Mouse (Mus musculus): ENCODE measurements around the gene Fam135a. TPM values are rescaled to one million over a fixed set of nuclear protein-coding genes. Genes with fewer than 3 reads are reported as not detected.

The Fam135a gene
- polyA plus RNA-seq, 1 experiment = 3.9 TPM

DNA sequence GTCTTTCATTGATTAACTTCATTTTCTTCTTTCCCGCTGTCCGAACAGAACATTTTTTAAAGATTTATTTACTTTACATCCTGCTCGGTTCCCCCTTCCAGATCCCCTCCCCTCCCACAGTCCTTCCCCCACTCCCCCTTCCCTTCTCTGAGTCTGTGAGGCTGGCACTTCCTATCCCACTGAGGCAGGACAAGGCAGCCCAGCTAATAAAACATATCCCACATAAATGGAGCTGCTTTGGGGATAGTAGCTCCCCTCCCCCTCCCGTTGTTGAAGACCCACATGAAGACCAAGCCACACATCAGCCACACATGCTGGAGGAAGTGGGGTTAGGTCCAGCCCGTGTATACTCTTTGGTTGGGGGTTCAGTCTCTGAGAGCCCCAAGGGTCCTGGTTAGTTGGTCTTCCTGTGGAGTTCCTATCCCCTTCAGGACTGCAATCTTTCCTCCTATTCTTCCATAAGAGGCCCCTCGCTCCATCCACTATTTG, 773 bp upstream of the Fam135a start:
- peaks cover 12% of the 10 kb centered on the region for H3K79me3 ChIP-seq (ENCODE audit: low read depth)
- H3K4me3 ChIP-seq (ENCODE audit: insufficient read depth, poor library complexity, severe bottlenecking) = peak overlapping the region; percentile 34
- no peaks in the 10 kb centered on the region for H3K36me3 ChIP-seq (ENCODE audit: control insufficient read depth, insufficient read depth)
- H3ac ChIP-seq (ENCODE audit: control insufficient read depth, insufficient read length, low read depth) = no peak overlapping the region
- TF ChIP-seq MAX (IDR thresholded peaks at IDR 0.05) (no peak), FOSL1 (IDR thresholded peaks at IDR 0.05; ENCODE audit: insufficient read depth, low read length, poor library complexity, severe bottlenecking) (no peak), USF1 (IDR thresholded peaks at IDR 0.05; ENCODE audit: low read depth) (no peak), CTCF (IDR thresholded peaks at IDR 0.05; ENCODE audit: control insufficient read depth, insufficient read depth, insufficient read length) (no peak), MYOD1 (IDR thresholded peaks at IDR 0.05; ENCODE audit: control insufficient read depth, insufficient read length, low read depth) (no peak), MYOG (IDR thresholded peaks at IDR 0.05; ENCODE audit: control insufficient read depth, extremely low read depth, insufficient read length) (no peak), CEBPB (IDR thresholded peaks at IDR 0.05; ENCODE audit: low read depth) (no peak)
- no peaks in the 10 kb centered on the region for H3K27me3 ChIP-seq (ENCODE audit: control insufficient read depth, insufficient read depth, insufficient read length)
- peaks cover 41% of the 10 kb centered on the region for H3K79me2 ChIP-seq (ENCODE audit: control insufficient read depth, insufficient read depth)

- Histone ChIP-seq H3K27me3 (ENCODE audit: control insufficient read depth, insufficient read depth, insufficient read length) (no peaks in the 10 kb centered on the region), H3K4me3 (ENCODE audit: insufficient read depth, poor library complexity, severe bottlenecking) (peak overlapping the region; percentile 56), H3K79me2 (ENCODE audit: control insufficient read depth, insufficient read depth) (peaks cover 50% of the 10 kb centered on the region), H3K79me3 (ENCODE audit: low read depth) (peaks cover 13% of the 10 kb centered on the region), H3ac (ENCODE audit: control insufficient read depth, insufficient read length, low read depth) (peak overlapping the region; percentile 97), H3K36me3 (ENCODE audit: control insufficient read depth, insufficient read depth) (no peaks in the 10 kb centered on the region)
- TF ChIP-seq FOSL1 (IDR thresholded peaks at IDR 0.05; ENCODE audit: insufficient read depth, low read length, poor library complexity, severe bottlenecking) (no peak), USF1 (IDR thresholded peaks at IDR 0.05; ENCODE audit: low read depth) (no peak), CTCF (IDR thresholded peaks at IDR 0.05; ENCODE audit: control insufficient read depth, insufficient read depth, insufficient read length) (no peak), CEBPB (IDR thresholded peaks at IDR 0.05; ENCODE audit: low read depth) (no peak), MYOD1 (IDR thresholded peaks at IDR 0.05; ENCODE audit: control insufficient read depth, insufficient read length, low read depth) (no peak), MYOG (IDR thresholded peaks at IDR 0.05; ENCODE audit: control insufficient read depth, extremely low read depth, insufficient read length) (no peak), MAX (IDR thresholded peaks at IDR 0.05) (no peak)
These were observed 608 bp downstream of the Fam135a start for GRCm38 (mm10) chr1:24099541-24099925.

- H3K79me2 ChIP-seq (ENCODE audit: control insufficient read depth, insufficient read depth) = peaks cover 69% of the 10 kb centered on the region
- H3K27me3 ChIP-seq (ENCODE audit: control insufficient read depth, insufficient read depth, insufficient read length) = no peaks in the 10 kb centered on the region
- TF ChIP-seq CTCF (IDR thresholded peaks at IDR 0.05; ENCODE audit: control insufficient read depth, insufficient read depth, insufficient read length) (no peak), FOSL1 (IDR thresholded peaks at IDR 0.05; ENCODE audit: insufficient read depth, low read length, poor library complexity, severe bottlenecking) (no peak), MAX (IDR thresholded peaks at IDR 0.05) (no peak), MYOG (IDR thresholded peaks at IDR 0.05; ENCODE audit: control insufficient read depth, extremely low read depth, insufficient read length) (no peak), CEBPB (IDR thresholded peaks at IDR 0.05; ENCODE audit: low read depth) (no peak), USF1 (IDR thresholded peaks at IDR 0.05; ENCODE audit: low read depth) (no peak), MYOD1 (IDR thresholded peaks at IDR 0.05; ENCODE audit: control insufficient read depth, insufficient read length, low read depth) (no peak)
- no peaks in the 10 kb centered on the region for H3K36me3 ChIP-seq (ENCODE audit: control insufficient read depth, insufficient read depth)
- H3K79me3 ChIP-seq (ENCODE audit: low read depth) = peaks cover 20% of the 10 kb centered on the region
- H3ac ChIP-seq (ENCODE audit: control insufficient read depth, insufficient read length, low read depth) = no peak overlapping the region
- H3K4me3 ChIP-seq (ENCODE audit: insufficient read depth, poor library complexity, severe bottlenecking) = no peak overlapping the region
These were observed 2.6 kb downstream of the Fam135a start for GRCm38 (mm10) chr1:24097541-24097940.

DNA sequence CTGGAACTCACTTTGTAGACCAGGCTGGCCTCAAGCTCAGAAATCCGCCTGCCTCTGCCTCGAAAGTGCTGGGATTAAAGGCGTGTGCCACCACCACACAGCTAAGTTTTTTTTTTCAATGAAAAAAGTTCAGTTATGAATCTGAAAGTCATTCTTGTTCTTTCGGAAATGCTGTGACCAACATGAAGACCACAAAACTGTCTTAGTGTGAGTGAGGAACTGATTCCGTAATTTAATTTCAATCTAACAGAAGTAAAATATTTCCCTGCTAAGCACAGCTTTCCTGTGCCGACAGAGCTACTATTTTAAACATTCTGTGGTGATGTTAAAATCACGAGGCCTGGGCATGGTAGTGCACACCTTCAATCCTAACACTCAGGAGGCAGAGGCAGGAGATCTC, 7.7 kb downstream of the Fam135a start:
- TF ChIP-seq FOSL1 (IDR thresholded peaks at IDR 0.05; ENCODE audit: insufficient read depth, low read length, poor library complexity, severe bottlenecking) (no peak), MAX (IDR thresholded peaks at IDR 0.05) (no peak), CTCF (IDR thresholded peaks at IDR 0.05; ENCODE audit: control insufficient read depth, insufficient read depth, insufficient read length) (no peak), CEBPB (IDR thresholded peaks at IDR 0.05; ENCODE audit: low read depth) (no peak), MYOG (IDR thresholded peaks at IDR 0.05; ENCODE audit: control insufficient read depth, extremely low read depth, insufficient read length) (no peak), MYOD1 (IDR thresholded peaks at IDR 0.05; ENCODE audit: control insufficient read depth, insufficient read length, low read depth) (no peak), USF1 (IDR thresholded peaks at IDR 0.05; ENCODE audit: low read depth) (no peak)
- Histone ChIP-seq H3K79me2 (ENCODE audit: control insufficient read depth, insufficient read depth) (peaks cover 57% of the 10 kb centered on the region), H3K36me3 (ENCODE audit: control insufficient read depth, insufficient read depth) (no peaks in the 10 kb centered on the region), H3K79me3 (ENCODE audit: low read depth) (peaks cover 24% of the 10 kb centered on the region), H3K27me3 (ENCODE audit: control insufficient read depth, insufficient read depth, insufficient read length) (no peaks in the 10 kb centered on the region), H3K4me3 (ENCODE audit: insufficient read depth, poor library complexity, severe bottlenecking) (no peak overlapping the region), H3ac (ENCODE audit: control insufficient read depth, insufficient read length, low read depth) (no peak overlapping the region)

- TF ChIP-seq MYOG (IDR thresholded peaks at IDR 0.05; ENCODE audit: control insufficient read depth, extremely low read depth, insufficient read length) (no peak), CEBPB (IDR thresholded peaks at IDR 0.05; ENCODE audit: low read depth) (no peak), MAX (IDR thresholded peaks at IDR 0.05) (no peak), FOSL1 (IDR thresholded peaks at IDR 0.05; ENCODE audit: insufficient read depth, low read length, poor library complexity, severe bottlenecking) (no peak), CTCF (IDR thresholded peaks at IDR 0.05; ENCODE audit: control insufficient read depth, insufficient read depth, insufficient read length) (no peak), MYOD1 (IDR thresholded peaks at IDR 0.05; ENCODE audit: control insufficient read depth, insufficient read length, low read depth) (no peak), USF1 (IDR thresholded peaks at IDR 0.05; ENCODE audit: low read depth) (no peak)
- Histone ChIP-seq H3K4me3 (ENCODE audit: insufficient read depth, poor library complexity, severe bottlenecking) (no peak overlapping the region), H3ac (ENCODE audit: control insufficient read depth, insufficient read length, low read depth) (no peak overlapping the region), H3K36me3 (ENCODE audit: control insufficient read depth, insufficient read depth) (no peaks in the 10 kb centered on the region), H3K79me2 (ENCODE audit: control insufficient read depth, insufficient read depth) (peaks cover 44% of the 10 kb centered on the region), H3K79me3 (ENCODE audit: low read depth) (peaks cover 12% of the 10 kb centered on the region), H3K27me3 (ENCODE audit: control insufficient read depth, insufficient read depth, insufficient read length) (no peaks in the 10 kb centered on the region)
These were observed 9.5 kb downstream of the Fam135a start for GRCm38 (mm10) chr1:24090603-24091002.
